Mouse (Mus musculus) C2C12 (cell line): ENCODE data around the gene Eef1g. TPM values are rescaled to one million over a fixed set of nuclear protein-coding genes. Genes with fewer than 3 reads are reported as not detected.

Source experiments
- H3K27me3 ChIP-seq: one replicate; pipeline ENCODE4 v1.6.1; 2011; ENCODE audit not compliant: control insufficient read depth, insufficient read depth, insufficient read length
- H3K36me3 ChIP-seq: one replicate; pipeline ENCODE4 v1.6.1; 2011; ENCODE audit not compliant: control insufficient read depth, insufficient read depth
- H3K4me3 ChIP-seq: one replicate; pipeline ENCODE4 v1.5.1; 2011; ENCODE audit warnings: mild to moderate bottlenecking, control low read depth; ENCODE audit not compliant: poor library complexity, insufficient read depth, severe bottlenecking
- H3K79me2 ChIP-seq: one replicate; pipeline ENCODE4 v1.6.1; 2011; ENCODE audit not compliant: control insufficient read depth, insufficient read depth
- H3K79me3 ChIP-seq: one replicate; pipeline ENCODE4 v1.6.1; 2011; ENCODE audit warnings: low read depth, control low read depth
- H3ac ChIP-seq: one replicate; pipeline ENCODE3; 2011; ENCODE audit warnings: low read depth; ENCODE audit not compliant: control insufficient read depth, insufficient read length
- CEBPB ChIP-seq: IDR thresholded peaks from one replicate; pipeline ENCODE4 v1.6.1; 2011; ENCODE audit warnings: low read depth, mild to moderate bottlenecking, control low read depth, moderate library complexity
- CTCF ChIP-seq: IDR thresholded peaks from one replicate; pipeline ENCODE4 v1.5.1; 2011; ENCODE audit not compliant: control insufficient read depth, insufficient read depth, insufficient read length
- FOSL1 ChIP-seq: IDR thresholded peaks from one replicate; pipeline ENCODE4 v1.8.0; 2011; ENCODE audit warnings: mild to moderate bottlenecking, low read length; ENCODE audit not compliant: poor library complexity, insufficient read depth, severe bottlenecking
- MAX ChIP-seq: IDR thresholded peaks from one replicate; pipeline ENCODE4 v1.6.1; 2011; ENCODE audit warnings: mild to moderate bottlenecking, control low read depth
- MYOD1 ChIP-seq: IDR thresholded peaks from one replicate; pipeline ENCODE4 v1.6.1; 2011; ENCODE audit warnings: low read depth; ENCODE audit not compliant: control insufficient read depth, insufficient read length
- MYOG ChIP-seq: IDR thresholded peaks from one replicate; pipeline ENCODE4 v1.6.1; 2011; ENCODE audit not compliant: control insufficient read depth, insufficient read length; ENCODE audit errors: extremely low read depth
- USF1 ChIP-seq: IDR thresholded peaks from one replicate; pipeline ENCODE4 v1.6.1; 2011; ENCODE audit warnings: low read depth, mild to moderate bottlenecking, control low read depth, moderate library complexity
- polyA plus RNA-seq: library from polyadenylated mRNA; unstranded; fragments of >200 nt; fragmentation: generic; extraction: Trizol; gene quantifications from one replicate; pipeline ENCODE4 v1.2.1, GENCODE M21; 2012; ENCODE audit warnings: missing spikeins

Eef1g gene
- polyA plus RNA-seq, 1 experiment, result 1,028 TPM

GRCm38 (mm10) chr19:8946929-8947328 lies 19.9 kb upstream of the Eef1g start:
- TF ChIP-seq MYOG (no peak), CEBPB (no peak), CTCF (no peak), MAX (no peak), MYOD1 (no peak), FOSL1 (no peak), USF1 (no peak)
- peaks cover 37% of the 10 kb centered on the region for H3K79me3 ChIP-seq
- H3K27me3 ChIP-seq, result no peaks in the 10 kb centered on the region
- peaks cover 82% of the 10 kb centered on the region for H3K36me3 ChIP-seq
- no peak overlapping the region for H3ac ChIP-seq
- H3K4me3 ChIP-seq, result no peak overlapping the region
- peaks cover 57% of the 10 kb centered on the region for H3K79me2 ChIP-seq

GRCm38 (mm10) chr19:8950190-8950589 lies 16.7 kb upstream of the Eef1g start:
- peaks cover 23% of the 10 kb centered on the region for H3K79me3 ChIP-seq

GRCm38 (mm10) chr19:8952241-8952640 lies 14.6 kb upstream of the Eef1g start:
- H3K36me3 ChIP-seq, result peaks cover 72% of the 10 kb centered on the region
- no peak overlapping the region for H3K4me3 ChIP-seq
- H3K79me2 ChIP-seq, result peaks cover 41% of the 10 kb centered on the region
- TF ChIP-seq MYOD1 (no peak), USF1 (no peak), MYOG (no peak)
- no peak overlapping the region for H3ac ChIP-seq
- no peaks in the 10 kb centered on the region for H3K27me3 ChIP-seq
- peaks cover 28% of the 10 kb centered on the region for H3K79me3 ChIP-seq

More at GRCm38 (mm10) chr19:8950190-8950589, 16.7 kb upstream of the Eef1g start:
- TF ChIP-seq USF1, result no peak
- no peak for TF ChIP-seq MYOG
- no peak for TF ChIP-seq MAX
- no peak for TF ChIP-seq MYOD1
- no peak for TF ChIP-seq CEBPB
- no peak for TF ChIP-seq FOSL1
- TF ChIP-seq CTCF, result no peak
- Histone ChIP-seq H3K79me2 (peaks cover 39% of the 10 kb centered on the region), H3K36me3 (peaks cover 75% of the 10 kb centered on the region), H3K27me3 (no peaks in the 10 kb centered on the region), H3ac (no peak overlapping the region), H3K4me3 (no peak overlapping the region)

GRCm38 (mm10) chr19:8953135-8954039 lies 13.5 kb upstream of the Eef1g start, which contains the start of gene Tut1:
Gene Tut1 (plus strand): TSS chr19:8953847.
- no peaks in the 10 kb centered on the region for H3K27me3 ChIP-seq
- peak within 1 kb of the TSS; percentile 86 for H3K4me3 ChIP-seq
- peak within 1 kb of the TSS; percentile 95 for H3ac ChIP-seq
- H3K79me3 ChIP-seq, result peaks cover 32% of the 10 kb centered on the region
- H3K36me3 ChIP-seq, result peaks cover 63% of the 10 kb centered on the region
- peaks cover 47% of the 10 kb centered on the region for H3K79me2 ChIP-seq
- no peak for TF ChIP-seq MYOG
- TF ChIP-seq MAX, result peak; percentile 93

- Histone ChIP-seq H3K4me3 (peak overlapping the region; percentile 86), H3K27me3 (no peaks in the 10 kb centered on the region), H3K79me3 (peaks cover 32% of the 10 kb centered on the region), H3ac (peak overlapping the region; percentile 95), H3K79me2 (peaks cover 54% of the 10 kb centered on the region), H3K36me3 (peaks cover 63% of the 10 kb centered on the region)
- TF ChIP-seq FOSL1, result no peak
- no peak for TF ChIP-seq USF1
- no peak for TF ChIP-seq MYOD1
- no peak for TF ChIP-seq CEBPB
- TF ChIP-seq MAX, result no peak
- TF ChIP-seq MYOG, result no peak
- TF ChIP-seq CTCF, result no peak
Observed at GRCm38 (mm10) chr19:8954171-8954570, 12.7 kb upstream of the Eef1g start.

- Histone ChIP-seq H3K27me3 (no peaks in the 10 kb centered on the region), H3K79me3 (peaks cover 13% of the 10 kb centered on the region), H3K4me3 (no peak overlapping the region), H3K36me3 (peaks cover 75% of the 10 kb centered on the region), H3ac (no peak overlapping the region), H3K79me2 (peaks cover 33% of the 10 kb centered on the region)
- no peak for TF ChIP-seq CEBPB
- TF ChIP-seq MYOD1, result no peak
- no peak for TF ChIP-seq CTCF
- no peak for TF ChIP-seq FOSL1
- TF ChIP-seq MYOG, result no peak
- TF ChIP-seq USF1, result no peak
- no peak for TF ChIP-seq MAX
Observed at GRCm38 (mm10) chr19:8962256-8962655, 4.6 kb upstream of the Eef1g start.
